Comparison of ENCODE assay signal across 8 mouse cellular contexts in the genomic region with DNA sequence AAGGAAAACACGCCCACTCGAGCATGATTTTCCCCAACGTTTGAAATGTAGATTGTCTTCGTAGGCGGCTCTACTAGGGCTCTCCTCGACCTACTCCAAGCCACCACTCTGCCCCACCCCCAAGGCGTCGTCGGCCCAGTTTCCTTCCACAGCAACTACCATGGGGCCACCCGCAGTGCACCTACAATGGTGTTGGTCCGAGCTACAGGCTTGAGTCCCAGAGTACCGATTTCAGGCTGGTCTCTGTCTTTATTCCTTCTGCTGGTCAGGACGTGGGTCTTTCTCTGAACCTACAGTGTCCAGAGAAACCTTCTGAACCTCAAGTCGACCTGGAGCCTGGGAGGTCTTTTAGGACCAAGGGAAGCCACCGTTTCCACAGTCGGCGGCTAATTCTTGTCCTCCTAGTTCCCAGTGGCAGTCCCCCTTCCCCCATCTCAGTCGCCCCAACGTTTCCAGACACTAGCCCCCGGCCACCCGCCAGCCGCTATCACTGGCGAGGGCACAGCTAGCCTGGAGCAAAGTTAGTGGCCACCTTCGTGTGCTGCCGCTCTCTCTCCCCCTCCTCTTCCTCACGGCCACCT. TPM values are rescaled to one million over a fixed set of nuclear protein-coding genes. Genes with fewer than 3 reads are reported as not detected.
DNase-seq lines count a peak whose midpoint lies in the region; ATAC-seq and TF ChIP-seq lines count a peak whose summit lies in the region.

No protein-coding gene starts in this region.

- no peak for TF ChIP-seq CTCF in kidney, adult 2 months (conservative IDR thresholded peaks at IDR 0.05; ENCODE audit: insufficient read depth, insufficient read length, low read depth, low read length)
- TF ChIP-seq CTCF in cerebellum, adult 2 months (IDR thresholded peaks at IDR 0.05; ENCODE audit: borderline replicate concordance, insufficient read depth, low read depth, low read length), result no peak

- H3K27ac ChIP-seq in kidney, adult 2 months (ENCODE audit: insufficient read depth, low read depth, low read length), result no peak overlapping the region
- no peak overlapping the region; the same call in 1 of the 2 replicates for H3K27ac ChIP-seq in cerebellum, adult 2 months (ENCODE audit: insufficient read depth, low read length)
- peak overlapping the region; percentile 18; the same call in 1 of the 2 replicates for H3K27ac ChIP-seq in forebrain, embryonic 16.5 days (ENCODE audit: low read length)
- H3K27ac ChIP-seq in liver, embryonic 13.5 days, result no peak overlapping the region

- ATAC-seq in forebrain, embryonic 16.5 days, result peak; percentile 18; the same call in 1 of the 2 replicates
- no peak for ATAC-seq in liver, embryonic 13.5 days (ENCODE audit: low read depth)

- no peaks in the 10 kb centered on the region for H3K4me1 ChIP-seq in kidney, adult 2 months (ENCODE audit: control insufficient read depth, insufficient read depth, low read length)
- no peaks in the 10 kb centered on the region for H3K4me1 ChIP-seq in cerebellum, adult 2 months (ENCODE audit: control insufficient read depth, insufficient read depth, low read length)
- peaks cover 16% of the 10 kb centered on the region for H3K4me1 ChIP-seq in forebrain, embryonic 16.5 days (replicated peaks; ENCODE audit: control insufficient read depth, insufficient read depth, low read length)
- H3K4me1 ChIP-seq in liver, embryonic 13.5 days (replicated peaks), result no peaks in the 10 kb centered on the region

- H3K27me3 ChIP-seq in kidney, adult 2 months (replicated peaks; ENCODE audit: control insufficient read depth, insufficient read depth, low read length), result peaks cover 2% of the 10 kb centered on the region; the same call in 1 of the 2 replicates
- no peaks in the 10 kb centered on the region for H3K27me3 ChIP-seq in cerebellum, adult 2 months (ENCODE audit: control insufficient read depth, insufficient read depth, low read length)
- H3K27me3 ChIP-seq in forebrain, embryonic 16.5 days (replicated peaks; ENCODE audit: control insufficient read depth, insufficient read depth, low read length), result peaks cover 8% of the 10 kb centered on the region
- H3K27me3 ChIP-seq in liver, embryonic 13.5 days, result peaks cover 43% of the 10 kb centered on the region

- peak; percentile 2 to 14 for DNase-seq in kidney, postnatal 4 days
- DNase-seq in kidney, adult 2 months, result no peak
- DNase-seq in cerebellum, adult 2 months, result peak; percentile 60 to 63
- no peak for DNase-seq in liver, embryonic 13.5 days
- no peak for DNase-seq in ovary, postnatal 10 days (ENCODE audit: low spot score)
- no peak for DNase-seq in kidney, postnatal 25 days
- no peak for DNase-seq in thymus, postnatal 14 days

- H3K4me2 ChIP-seq in forebrain, embryonic 16.5 days (ENCODE audit: low read length), result peak overlapping the region; percentile 74
- peak overlapping the region; percentile 47 for H3K4me2 ChIP-seq in liver, embryonic 13.5 days

- H3K4me3 ChIP-seq in kidney, adult 2 months (ENCODE audit: insufficient read depth, low read depth, low read length), result no peak overlapping the region
- H3K4me3 ChIP-seq in cerebellum, adult 2 months (replicated peaks; ENCODE audit: insufficient read depth, low read depth, low read length), result peak overlapping the region; percentile 89
- peak overlapping the region; percentile 76 for H3K4me3 ChIP-seq in forebrain, embryonic 16.5 days (replicated peaks; ENCODE audit: low read length)
- H3K4me3 ChIP-seq in liver, embryonic 13.5 days (replicated peaks), result peak overlapping the region; percentile 27

- H3K9me3 ChIP-seq in forebrain, embryonic 16.5 days (ENCODE audit: control insufficient read depth, low read length), result no peaks in the 10 kb centered on the region
- no peaks in the 10 kb centered on the region for H3K9me3 ChIP-seq in liver, embryonic 13.5 days (replicated peaks)

- WGBS in kidney, adult 2 months, result 5% methylated on average over 26 of the region's 26 CpGs
- 9% methylated on average over 26 of the region's 26 CpGs for WGBS in cerebellum, adult 2 months
- 2% methylated on average over 26 of the region's 26 CpGs for WGBS in forebrain, embryonic 16.5 days
- WGBS in liver, embryonic 13.5 days (ENCODE audit: insufficient replicate concordance), result 3% methylated on average over 26 of the region's 26 CpGs

- H3K9ac ChIP-seq in forebrain, embryonic 16.5 days (replicated peaks; ENCODE audit: low read depth, low read length), result peak overlapping the region; percentile 71
- no peak overlapping the region for H3K9ac ChIP-seq in liver, embryonic 13.5 days

- H3K36me3 ChIP-seq in kidney, adult 2 months (ENCODE audit: control insufficient read depth, insufficient read depth, low read length), result no peaks in the 10 kb centered on the region
- no peaks in the 10 kb centered on the region for H3K36me3 ChIP-seq in forebrain, embryonic 16.5 days (ENCODE audit: control insufficient read depth, insufficient read depth)
- no peaks in the 10 kb centered on the region for H3K36me3 ChIP-seq in liver, embryonic 13.5 days

- no peak for TF ChIP-seq POLR2A in kidney, adult 2 months (IDR thresholded peaks at IDR 0.05; ENCODE audit: low read depth, low read length)
- TF ChIP-seq POLR2A in cerebellum, adult 2 months (IDR thresholded peaks at IDR 0.05; ENCODE audit: borderline replicate concordance, insufficient read depth, low read length), result no peak

RNA-seq across cellular contexts. Expression of a gene that starts 1.0 kb away (rescaled TPM):
- polyA plus RNA-seq in kidney, adult 2 months (2012; rRNA removed), result not detected in 2 replicates
- polyA plus RNA-seq in cerebellum, adult 2 months (2012; rRNA removed), result 0.18 and 0.41 TPM in 2 replicates
- polyA plus RNA-seq in forebrain, embryonic 16.5 days (2015; fragmentation: Nextera tagmentation; extraction: Ambion mirVana), result 0.48 and 0.51 TPM in 2 replicates
- not detected in 2 replicates for polyA plus RNA-seq in liver, embryonic 13.5 days (2015; fragmentation: Nextera tagmentation; extraction: Ambion mirVana)

RNA-seq across cellular contexts. Expression of a gene that starts 1.0 kb away (rescaled TPM):
- polyA plus RNA-seq in kidney, adult 2 months (2012; rRNA removed), result 0.20 and 0.46 TPM in 2 replicates
- 121 and 142 TPM in 2 replicates for polyA plus RNA-seq in cerebellum, adult 2 months (2012; rRNA removed)
- polyA plus RNA-seq in forebrain, embryonic 16.5 days (2015; fragmentation: Nextera tagmentation; extraction: Ambion mirVana), result 17.9 and 21.0 TPM in 2 replicates
- 0.38 and 0.50 TPM in 2 replicates for polyA plus RNA-seq in liver, embryonic 13.5 days (2015; fragmentation: Nextera tagmentation; extraction: Ambion mirVana)

Comparison
In these comparisons a context has a peak if more than half of its experiments do, and no peak if none do; other contexts are left out.
1. DNase-seq: peak in kidney, postnatal 4 days (2 of 2) and cerebellum, adult 2 months (2 of 2); none in kidney, adult 2 months (single experiment), liver, embryonic 13.5 days (single experiment), ovary, postnatal 10 days (single experiment), kidney, postnatal 25 days (0 of 2) and thymus, postnatal 14 days (single experiment).
2. RNA of a gene that starts 1.0 kb away (polyA plus RNA-seq): 121 to 142 TPM in cerebellum, adult 2 months and 17.9 to 21.0 TPM in forebrain, embryonic 16.5 days; 0.38 to 0.50 TPM in liver, embryonic 13.5 days and 0.20 to 0.46 TPM in kidney, adult 2 months; every median in the first group is over 10 times any median in the second.